ENCODE assay signal across 8 mouse cellular contexts in the genomic region with DNA sequence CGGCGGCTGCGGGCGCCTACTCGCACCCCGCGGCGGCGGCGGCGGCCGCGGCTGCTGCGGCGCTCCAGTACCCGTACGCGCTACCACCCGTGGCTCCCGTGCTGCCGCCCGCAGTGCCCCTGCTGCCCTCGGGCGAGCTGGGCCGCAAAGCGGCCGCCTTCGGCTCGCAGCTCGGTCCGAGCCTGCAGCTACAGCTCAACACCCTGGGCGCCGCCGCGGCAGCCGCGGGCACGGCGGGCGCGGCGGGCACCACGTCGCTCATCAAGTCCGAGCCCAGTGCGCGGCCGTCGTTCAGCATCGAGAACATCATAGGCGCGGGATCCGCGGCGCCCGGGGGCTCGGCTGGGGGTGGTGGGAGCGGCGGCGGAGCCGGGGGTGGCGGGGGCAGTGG. TPM values are rescaled to one million over a fixed set of nuclear protein-coding genes. Genes with fewer than 3 reads are reported as not detected.
A peak's percentile ranks its signal among the peaks of the same experiment; 100 is the strongest.
DNase-seq lines count a peak whose midpoint lies in the region; ATAC-seq and TF ChIP-seq lines count a peak whose summit lies in the region.

No protein-coding gene starts in this region.

- no peaks in the 10 kb centered on the region for H3K36me3 ChIP-seq in ES-Bruce4 (ENCODE audit: control insufficient read depth, insufficient read depth, low read length, poor library complexity, severe bottlenecking)
- no peaks in the 10 kb centered on the region for H3K36me3 ChIP-seq in heart, postnatal 0 days (replicated peaks; ENCODE audit: control insufficient read depth, insufficient read depth, low read length)
- H3K36me3 ChIP-seq in midbrain, embryonic 10.5 days, result no peaks in the 10 kb centered on the region

- no peak overlapping the region for H3K27ac ChIP-seq in gastrocnemius, adult 2 months
- no peak overlapping the region for H3K27ac ChIP-seq in ES-Bruce4 (ENCODE audit: insufficient read depth, low read length)
- H3K27ac ChIP-seq in heart, postnatal 0 days (ENCODE audit: low read depth), result no peak overlapping the region
- H3K27ac ChIP-seq in midbrain, embryonic 10.5 days (replicated peaks), result no peak overlapping the region

- DNase-seq in gastrocnemius, adult 2 months, result no peak
- no peak for DNase-seq in gastrocnemius, postnatal 14 days
- DNase-seq in heart, postnatal 0 days (ENCODE audit: low spot score), result no peak
- no peak for DNase-seq in midbrain, embryonic 10.5 days (ENCODE audit: low spot score)
- no peak for DNase-seq in thymus, adult 18-20 months
- no peak for DNase-seq in frontal cortex, postnatal 14 days (ENCODE audit: low spot score in 2 of 2)
- DNase-seq in gastrocnemius, adult 18-20 months (ENCODE audit: low spot score), result no peak

- H3K4me3 ChIP-seq in gastrocnemius, adult 2 months, result peak overlapping the region; percentile 63
- H3K4me3 ChIP-seq in ES-Bruce4 (ENCODE audit: low read depth, low read length), result peak overlapping the region; percentile 53
- peak overlapping the region; percentile 39 for H3K4me3 ChIP-seq in heart, postnatal 0 days (ENCODE audit: low read depth, low read length)
- H3K4me3 ChIP-seq in midbrain, embryonic 10.5 days, result peak overlapping the region; percentile 43

- TF ChIP-seq CTCF in gastrocnemius, adult 2 months (IDR thresholded peaks at IDR 0.05), result no peak
- no peak for TF ChIP-seq CTCF in ES-Bruce4 (IDR thresholded peaks at IDR 0.05; ENCODE audit: low read depth, low read length)
- no peak for TF ChIP-seq CTCF in heart, postnatal 0 days (IDR thresholded peaks at IDR 0.05; ENCODE audit: low read depth)

- no peaks in the 10 kb centered on the region for H3K9me3 ChIP-seq in ES-Bruce4 (replicated peaks; ENCODE audit: control insufficient read depth, insufficient read depth, low read length, poor library complexity, severe bottlenecking)
- H3K9me3 ChIP-seq in heart, postnatal 0 days (replicated peaks; ENCODE audit: control insufficient read depth, low read length), result no peaks in the 10 kb centered on the region
- H3K9me3 ChIP-seq in midbrain, embryonic 10.5 days (replicated peaks), result no peaks in the 10 kb centered on the region

- peak overlapping the region; percentile 81 for H3K9ac ChIP-seq in ES-Bruce4 (ENCODE audit: low read depth, poor library complexity, severe bottlenecking)
- no peak overlapping the region for H3K9ac ChIP-seq in heart, postnatal 0 days (replicated peaks; ENCODE audit: low read depth, low read length)

- H3K4me1 ChIP-seq in ES-Bruce4 (ENCODE audit: control insufficient read depth, insufficient read depth, low read length), result peaks cover 1% of the 10 kb centered on the region
- H3K4me1 ChIP-seq in heart, postnatal 0 days (ENCODE audit: control insufficient read depth, insufficient read depth), result no peaks in the 10 kb centered on the region
- H3K4me1 ChIP-seq in midbrain, embryonic 10.5 days, result peaks cover 35% of the 10 kb centered on the region

- no peak for TF ChIP-seq POLR2A in ES-Bruce4 (IDR thresholded peaks at IDR 0.05; ENCODE audit: insufficient read depth, low read length)

- intact Hi-C loops in gastrocnemius, adult 2 months (cut with DNase I), result no loop called here
- intact Hi-C loops in gastrocnemius, postnatal 14 days (cut with DNase I; ENCODE audit: low total_unique reads), result no loop called here

- H3K4me2 ChIP-seq in heart, postnatal 0 days (ENCODE audit: low read depth, low read length), result peak overlapping the region; percentile 47

- no peak for TF ChIP-seq EP300 in ES-Bruce4 (IDR thresholded peaks at IDR 0.05; ENCODE audit: insufficient read depth, low read depth, low read length)
- no peak for TF ChIP-seq EP300 in heart, postnatal 0 days (IDR thresholded peaks at IDR 0.05; ENCODE audit: low read depth)

- ATAC-seq in heart, postnatal 0 days (ENCODE audit: insufficient read depth, low read depth), result 0 out of 2 replicates have a peak, but pooled peaks have one; percentile 12

- WGBS in heart, postnatal 0 days, result 2% methylated on average over 41 of the region's 62 CpGs
- WGBS in midbrain, embryonic 10.5 days, result under 1% methylated on average over 62 of the region's 62 CpGs

- H3K27me3 ChIP-seq in ES-Bruce4 (ENCODE audit: control insufficient read depth, insufficient read depth, low read length, poor library complexity, severe bottlenecking), result peaks cover 28% of the 10 kb centered on the region
- H3K27me3 ChIP-seq in heart, postnatal 0 days (ENCODE audit: control insufficient read depth, insufficient read depth, low read length), result peaks cover 98% of the 10 kb centered on the region
- peaks cover 100% of the 10 kb centered on the region for H3K27me3 ChIP-seq in midbrain, embryonic 10.5 days (ENCODE audit: low read depth, poor library complexity, severe bottlenecking)

RNA-seq across cellular contexts. Expression of a gene that starts 1.3 kb away (rescaled TPM):
- total RNA-seq in gastrocnemius, adult 2 months (2021), result 1 to 10 TPM in 1 of 2 experiments, under 1 TPM in 1; 0.84 to 1.7 TPM
- total RNA-seq in gastrocnemius, postnatal 14 days (2021), result 1 to 10 TPM; 2.4 to 3.9 TPM
- polyA plus RNA-seq in ES-Bruce4 (2011; ENCODE audit: insufficient read depth, insufficient read length, low read depth, missing spikeins), result 1.3 and 2.4 TPM in 2 replicates
- 0.46 and 0.65 TPM in 2 replicates for total RNA-seq in heart, postnatal 0 days (2014; rRNA removed; ENCODE audit: low replicate concordance)
- polyA plus RNA-seq in heart, postnatal 0 days (2015; fragmentation: Nextera tagmentation; extraction: Ambion mirVana), result not detected in 2 replicates
- 0.05 and 0.23 TPM in 2 replicates for polyA plus RNA-seq in midbrain, embryonic 10.5 days (2016; fragmentation: Nextera tagmentation; extraction: Ambion mirVana)
- total RNA-seq in gastrocnemius, adult 18-20 months (2021), result 1 to 10 TPM; 1.1 to 1.6 TPM

RNA-seq across cellular contexts. Expression of a gene that starts 58.0 kb away (rescaled TPM):
- total RNA-seq in gastrocnemius, adult 2 months (2021), result 1 to 10 TPM; 5.4 to 6.8 TPM
- total RNA-seq in gastrocnemius, postnatal 14 days (2021), result 1 to 10 TPM; 6.7 to 7.2 TPM
- polyA plus RNA-seq in ES-Bruce4 (2011; ENCODE audit: insufficient read depth, insufficient read length, low read depth, missing spikeins), result 49.4 and 49.5 TPM in 2 replicates
- 12.4 and 54.3 TPM in 2 replicates for total RNA-seq in heart, postnatal 0 days (2014; rRNA removed; ENCODE audit: low replicate concordance)
- 6.3 and 6.5 TPM in 2 replicates for polyA plus RNA-seq in heart, postnatal 0 days (2015; fragmentation: Nextera tagmentation; extraction: Ambion mirVana)
- polyA plus RNA-seq in midbrain, embryonic 10.5 days (2016; fragmentation: Nextera tagmentation; extraction: Ambion mirVana), result 19.7 and 20.4 TPM in 2 replicates
- 1 to 10 TPM; 5.2 to 7.5 TPM for total RNA-seq in gastrocnemius, adult 18-20 months (2021)
